Mouse (Mus musculus) erythroblast, embryonic 14.5 days (primary cell): ENCODE data around the gene Krt222.

ENCODE experiments used
- GATA1 ChIP-seq: IDR thresholded peaks from 2 replicates; pipeline ENCODE4 v1.6.1; 2012; ENCODE audit warnings: low read length, inconsistent platforms, mixed read lengths
- TAL1 ChIP-seq: IDR thresholded peaks from 3 replicates; pipeline ENCODE4 v1.6.1; 2012; ENCODE audit warnings: low read length, inconsistent platforms, mixed read lengths

DNA sequence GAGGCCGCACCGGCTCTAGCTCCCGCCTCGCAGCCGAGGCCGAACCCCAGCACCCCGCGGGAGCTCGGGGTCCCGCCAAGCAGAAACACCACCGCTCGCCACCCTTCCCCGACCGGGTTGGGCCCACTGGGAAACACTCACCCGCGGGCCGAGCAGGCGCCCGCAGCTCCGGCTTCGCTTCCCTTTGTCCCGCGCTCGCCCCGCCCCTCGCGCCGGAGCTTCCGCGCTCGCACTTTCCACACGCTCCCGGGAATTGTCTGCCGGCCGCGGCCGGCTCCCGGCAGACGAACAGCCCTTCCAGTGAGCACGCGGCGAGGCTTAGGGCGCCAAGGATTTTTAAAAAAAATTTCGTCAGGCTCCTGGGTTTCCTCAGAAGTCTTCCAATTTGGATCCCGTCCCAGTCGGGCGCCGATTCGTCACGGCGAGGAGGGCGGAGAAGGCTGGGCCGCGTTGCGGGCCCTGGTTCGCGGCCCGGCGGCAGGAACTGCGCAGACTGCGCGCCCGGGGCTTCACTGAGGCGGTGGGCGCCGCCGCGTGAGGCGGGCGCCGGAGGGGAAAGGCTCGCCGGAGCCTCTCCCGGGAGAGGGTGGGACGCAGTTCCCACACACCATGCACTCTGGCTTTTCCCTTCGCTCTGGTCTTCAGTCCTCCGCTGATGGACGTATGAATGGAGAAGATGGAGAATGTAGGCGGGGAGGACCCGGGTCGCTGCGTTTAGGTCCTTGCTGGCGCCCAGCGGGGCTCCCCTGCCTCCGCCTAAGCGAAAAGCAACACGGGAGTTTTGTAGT lies 13.4 kb downstream of the Krt222 start, which contains the start of gene Smarce1:
- TF ChIP-seq GATA1 (no peak), TAL1 (no peak)
